In the genomic region with DNA sequence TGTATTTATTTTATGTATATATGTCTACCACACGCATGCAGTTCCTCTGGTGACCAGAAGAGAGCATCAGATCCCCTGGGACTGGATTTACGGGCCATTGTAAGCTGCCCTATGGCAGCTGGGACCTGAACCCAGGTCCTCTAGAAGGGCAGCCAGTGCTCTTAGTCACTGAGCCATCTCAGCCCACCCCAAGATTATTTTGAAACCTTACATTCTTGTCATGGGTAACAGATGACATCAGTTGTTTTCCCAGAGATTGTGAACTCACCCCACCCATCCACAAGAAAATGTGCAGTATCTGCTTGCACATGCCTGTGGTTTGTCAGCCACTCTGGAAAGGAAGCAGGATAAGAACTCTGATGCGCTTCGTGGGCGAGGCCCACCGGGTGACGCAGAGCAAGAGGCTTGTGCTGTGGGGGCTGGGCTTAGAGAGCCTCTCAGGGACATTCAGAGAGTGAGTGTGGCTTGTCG, we compare ENCODE assay signal across 8 mouse cellular contexts. TPM values are rescaled to one million over a fixed set of nuclear protein-coding genes. Genes with fewer than 3 reads are reported as not detected.
DNase-seq lines count a peak whose midpoint lies in the region; ATAC-seq lines count a peak whose summit lies in the region.

No protein-coding gene starts in this region.

- no peak overlapping the region for H3K4me3 ChIP-seq in liver, embryonic 15.5 days (replicated peaks)

- H3K9me3 ChIP-seq in liver, embryonic 15.5 days (replicated peaks), result no peaks in the 10 kb centered on the region

- peak; percentile 53; the same call in 1 of the 2 replicates for ATAC-seq in frontal cortex, adult (ENCODE audit: low TSS enrichment)
- peak; percentile 77 for ATAC-seq in liver, embryonic 15.5 days (ENCODE audit: insufficient read depth)
- no peak for ATAC-seq in cerebellum, adult (ENCODE audit: insufficient number of reproducible peaks, low FRiP score, low TSS enrichment)

- no peak overlapping the region for H3K9ac ChIP-seq in liver, embryonic 15.5 days

- H3K4me2 ChIP-seq in liver, embryonic 15.5 days, result no peak overlapping the region

- peaks cover 36% of the 10 kb centered on the region for H3K36me3 ChIP-seq in liver, embryonic 15.5 days (replicated peaks)

- no peak for DNase-seq in frontal cortex, postnatal 25 days (ENCODE audit: low spot score in 2 of 2)
- peak; percentile 40 for DNase-seq in ES-CJ7 (ENCODE audit: low read depth, low spot score)
- peak; percentile 79 to 80 for DNase-seq in heart, adult 9 months (ENCODE audit: low spot score in 2 of 2)
- no peak for DNase-seq in cerebellum, adult 11 months
- no peak for DNase-seq in cerebellum, postnatal 14 days

- H3K27ac ChIP-seq in liver, embryonic 15.5 days (replicated peaks), result 0 out of 2 replicates have a peak overlapping the region, but pooled peaks have one; percentile 21

- H3K27me3 ChIP-seq in liver, embryonic 15.5 days, result no peaks in the 10 kb centered on the region

- peaks cover 19% of the 10 kb centered on the region for H3K4me1 ChIP-seq in liver, embryonic 15.5 days (replicated peaks)

- 20% methylated on average over 8 of the region's 8 CpGs for WGBS in liver, embryonic 15.5 days (ENCODE audit: insufficient replicate concordance)

RNA-seq across cellular contexts. Expression of a gene that starts 37.9 kb away (rescaled TPM):
- polyA plus RNA-seq in liver, embryonic 15.5 days (2015; fragmentation: Nextera tagmentation; extraction: Ambion mirVana), result 6.3 and 8.5 TPM in 2 replicates

Comparison
In these comparisons a context has a peak if more than half of its experiments do, and no peak if none do; other contexts are left out.
1. DNase-seq: peak in ES-CJ7 (single experiment) and heart, adult 9 months (2 of 2); none in frontal cortex, postnatal 25 days (0 of 2), cerebellum, adult 11 months (single experiment) and cerebellum, postnatal 14 days (0 of 2).